Mouse (Mus musculus) midbrain, embryonic 13.5 days (tissue): ENCODE measurements around the gene Ccl20. TPM values are rescaled to one million over a fixed set of nuclear protein-coding genes. Genes with fewer than 3 reads are reported as not detected.

Experiments used
- ATAC-seq: fragments of 200-750 bp; cut with Nextera tagmentation; 2 replicates; pipeline ENCODE4 v1.8.0; 2017; ENCODE audit warnings: mild to moderate bottlenecking, moderate TSS enrichment, moderate library complexity
- H3K27ac ChIP-seq: fragments of 300-500 bp; sonication (generic); 2 replicates; pipeline ENCODE4 v1.5.1; 2015; ENCODE audit warnings: inconsistent platforms, mild to moderate bottlenecking, moderate library complexity
- H3K27me3 ChIP-seq: fragments of 300-500 bp; sonication (generic); 2 replicates; pipeline ENCODE4 v1.6.1; 2015; ENCODE audit warnings: mild to moderate bottlenecking, inconsistent platforms
- H3K36me3 ChIP-seq: fragments of 300-500 bp; sonication (generic); 2 replicates; pipeline ENCODE4 v1.6.1; 2015; ENCODE audit warnings: mild to moderate bottlenecking, inconsistent platforms
- H3K4me1 ChIP-seq: fragments of 300-500 bp; sonication (generic); replicated peaks from 2 replicates; pipeline ENCODE4 v1.6.1; 2015; ENCODE audit warnings: inconsistent platforms
- H3K4me2 ChIP-seq: fragments of 300-500 bp; sonication (generic); replicated peaks from 2 replicates; pipeline ENCODE4 v1.6.1; 2015; ENCODE audit warnings: moderate library complexity, mild to moderate bottlenecking, inconsistent platforms
- H3K4me3 ChIP-seq: fragments of 300-500 bp; sonication (generic); replicated peaks from 2 replicates; pipeline ENCODE4 v1.5.1; 2015; ENCODE audit warnings: mild to moderate bottlenecking, inconsistent platforms
- H3K9ac ChIP-seq: fragments of 300-500 bp; sonication (generic); replicated peaks from 2 replicates; pipeline ENCODE4 v1.6.1; 2015; ENCODE audit warnings: mild to moderate bottlenecking, inconsistent platforms
- H3K9me3 ChIP-seq: fragments of 300-500 bp; sonication (generic); 2 replicates; pipeline ENCODE4 v1.6.1; 2016; ENCODE audit warnings: mild to moderate bottlenecking, inconsistent platforms
- WGBS: fragments of 180-500 bp; shearing (Covaris S2); methylation state at CpG from one replicate; pipeline ENCODE4 v1.1.7; 2015; 5-methylcytosine and 5-hydroxymethylcytosine counted together
- polyA plus RNA-seq: library from polyadenylated mRNA; unstranded; fragments of >200 nt; fragmentation: Nextera tagmentation; extraction: Ambion mirVana; gene quantifications from 2 replicates; pipeline ENCODE4 v1.2.1, GENCODE M21; 2015

The Ccl20 gene
- polyA plus RNA-seq, 1 experiment from 2014 or later, result not detected

- no peak overlapping the region for H3K9ac ChIP-seq
- H3K9me3 ChIP-seq, result no peaks in the 10 kb centered on the region
- H3K4me3 ChIP-seq, result no peak overlapping the region
- H3K36me3 ChIP-seq, result no peaks in the 10 kb centered on the region
- WGBS, result 80% methylated on average over 5 of the region's 5 CpGs
- H3K4me1 ChIP-seq, result no peaks in the 10 kb centered on the region
- ATAC-seq, result no peak
- H3K4me2 ChIP-seq, result no peak overlapping the region
- no peaks in the 10 kb centered on the region for H3K27me3 ChIP-seq
- no peak overlapping the region for H3K27ac ChIP-seq
Observed at GRCm38 (mm10) chr1:83107410-83107978, 9.1 kb upstream of the Ccl20 start.

GRCm38 (mm10) chr1:83110992-83111391 lies 5.6 kb upstream of the Ccl20 start:
- no peak for ATAC-seq

GRCm38 (mm10) chr1:83111726-83112125 lies 4.8 kb upstream of the Ccl20 start:
- Histone ChIP-seq H3K4me3 (no peak overlapping the region), H3K9me3 (no peaks in the 10 kb centered on the region), H3K27me3 (no peaks in the 10 kb centered on the region), H3K9ac (no peak overlapping the region), H3K36me3 (no peaks in the 10 kb centered on the region), H3K27ac (no peak overlapping the region), H3K4me2 (no peak overlapping the region), H3K4me1 (no peaks in the 10 kb centered on the region)
- no peak for ATAC-seq
- 82% methylated on average over 5 of the region's 5 CpGs for WGBS

More at GRCm38 (mm10) chr1:83110992-83111391, 5.6 kb upstream of the Ccl20 start:
- Histone ChIP-seq H3K27ac (no peak overlapping the region), H3K4me3 (no peak overlapping the region), H3K9ac (no peak overlapping the region), H3K4me1 (no peaks in the 10 kb centered on the region), H3K9me3 (no peaks in the 10 kb centered on the region), H3K4me2 (no peak overlapping the region), H3K36me3 (no peaks in the 10 kb centered on the region), H3K27me3 (no peaks in the 10 kb centered on the region)

DNA sequence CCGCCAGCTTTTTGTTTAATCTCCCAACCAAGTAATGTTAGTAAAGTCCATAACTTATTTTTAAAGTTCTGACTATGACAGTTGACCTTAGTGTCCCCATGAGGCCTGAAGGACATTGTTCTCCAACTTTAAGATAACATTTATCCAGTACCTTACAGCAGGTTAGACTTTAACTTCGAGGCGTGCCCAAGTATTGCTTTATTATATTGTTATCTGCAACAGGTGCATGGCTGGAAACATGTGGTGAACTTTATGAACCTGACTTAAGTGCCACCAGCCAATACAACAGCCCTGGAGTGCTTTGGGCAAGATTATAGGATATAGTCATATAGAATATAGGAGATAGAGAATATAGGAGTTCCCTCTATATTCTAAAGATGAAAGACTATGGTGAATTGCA lies 651 bp downstream of the Ccl20 start:
- H3K4me1 ChIP-seq, result no peaks in the 10 kb centered on the region
- H3K27ac ChIP-seq, result no peak overlapping the region
- no peaks in the 10 kb centered on the region for H3K27me3 ChIP-seq
- H3K36me3 ChIP-seq, result no peaks in the 10 kb centered on the region
- H3K9ac ChIP-seq, result no peak overlapping the region
- 96% methylated on average over 3 of the region's 3 CpGs for WGBS
- no peaks in the 10 kb centered on the region for H3K9me3 ChIP-seq
- ATAC-seq, result no peak
- no peak overlapping the region for H3K4me3 ChIP-seq
- H3K4me2 ChIP-seq, result no peak overlapping the region

DNA sequence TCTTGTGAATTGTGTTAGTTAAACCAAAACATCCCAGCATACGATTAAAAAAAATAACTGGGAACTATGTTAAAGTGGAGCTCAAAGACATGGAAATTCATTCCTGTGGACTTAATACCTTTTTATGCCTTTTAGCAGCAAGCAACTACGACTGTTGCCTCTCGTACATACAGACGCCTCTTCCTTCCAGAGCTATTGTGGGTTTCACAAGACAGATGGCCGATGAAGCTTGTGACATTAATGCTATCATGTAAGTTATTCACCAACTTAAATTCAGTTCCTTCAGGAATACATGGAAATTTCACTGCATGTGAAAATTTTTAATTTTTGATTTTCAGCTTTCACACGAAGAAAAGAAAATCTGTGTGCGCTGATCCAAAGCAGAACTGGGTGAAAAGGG lies 1.1 kb downstream of the Ccl20 start:
- no peak overlapping the region for H3K4me2 ChIP-seq
- no peaks in the 10 kb centered on the region for H3K27me3 ChIP-seq
- H3K36me3 ChIP-seq, result no peaks in the 10 kb centered on the region
- H3K4me1 ChIP-seq, result no peaks in the 10 kb centered on the region
- no peak overlapping the region for H3K4me3 ChIP-seq
- ATAC-seq, result no peak
- H3K9ac ChIP-seq, result no peak overlapping the region
- 87% methylated on average over 7 of the region's 7 CpGs for WGBS
- no peak overlapping the region for H3K27ac ChIP-seq
- H3K9me3 ChIP-seq, result no peaks in the 10 kb centered on the region

DNA sequence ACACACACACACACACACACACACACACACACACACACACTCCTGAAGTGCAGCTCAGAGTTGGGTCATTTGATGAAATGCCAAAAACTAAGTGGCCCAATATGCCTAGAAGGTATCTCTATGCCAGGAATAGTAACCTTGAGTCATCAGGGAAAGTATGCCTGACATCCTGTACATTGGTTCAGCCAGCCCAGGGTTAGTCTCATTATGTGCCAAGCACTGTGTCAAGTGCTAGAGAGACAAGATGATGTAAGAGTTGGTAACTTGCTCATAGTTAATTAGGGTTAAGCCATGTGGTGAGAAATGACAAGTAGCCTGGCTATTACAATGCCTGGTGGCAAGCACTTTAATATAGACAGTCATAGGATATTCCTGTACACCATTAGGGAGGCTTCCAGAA lies 3.3 kb downstream of the Ccl20 start:
- H3K4me2 ChIP-seq, result no peak overlapping the region
- H3K27me3 ChIP-seq, result no peaks in the 10 kb centered on the region
- no peaks in the 10 kb centered on the region for H3K36me3 ChIP-seq
- no peak overlapping the region for H3K4me3 ChIP-seq
- no peaks in the 10 kb centered on the region for H3K9me3 ChIP-seq
- H3K27ac ChIP-seq, result no peak overlapping the region
- ATAC-seq, result no peak
- no peak overlapping the region for H3K9ac ChIP-seq
- no peaks in the 10 kb centered on the region for H3K4me1 ChIP-seq

DNA sequence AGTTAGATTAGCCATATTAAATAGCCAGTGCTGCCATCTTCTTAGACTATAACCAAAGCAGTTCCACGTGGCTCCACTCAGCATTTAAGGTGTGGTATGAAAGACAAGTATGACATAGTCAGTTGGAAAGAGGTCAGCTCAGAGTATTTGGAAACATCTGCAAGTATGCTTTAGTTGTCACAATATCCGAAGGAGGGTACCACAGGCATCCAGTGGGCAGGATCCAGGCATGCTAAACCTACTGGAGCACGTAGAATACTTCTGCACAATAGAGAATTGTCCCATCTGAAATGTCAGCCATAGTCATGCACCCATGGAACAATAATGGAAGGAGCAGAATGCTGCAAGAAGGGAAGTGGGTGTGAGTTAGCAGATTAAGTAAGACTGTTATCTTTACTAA lies 3.7 kb downstream of the Ccl20 start:
- 75% methylated on average over 3 of the region's 3 CpGs for WGBS
- Histone ChIP-seq H3K27ac (no peak overlapping the region), H3K36me3 (no peaks in the 10 kb centered on the region), H3K4me2 (no peak overlapping the region), H3K4me1 (no peaks in the 10 kb centered on the region), H3K27me3 (no peaks in the 10 kb centered on the region), H3K9me3 (no peaks in the 10 kb centered on the region), H3K9ac (no peak overlapping the region), H3K4me3 (no peak overlapping the region)
- no peak for ATAC-seq

DNA sequence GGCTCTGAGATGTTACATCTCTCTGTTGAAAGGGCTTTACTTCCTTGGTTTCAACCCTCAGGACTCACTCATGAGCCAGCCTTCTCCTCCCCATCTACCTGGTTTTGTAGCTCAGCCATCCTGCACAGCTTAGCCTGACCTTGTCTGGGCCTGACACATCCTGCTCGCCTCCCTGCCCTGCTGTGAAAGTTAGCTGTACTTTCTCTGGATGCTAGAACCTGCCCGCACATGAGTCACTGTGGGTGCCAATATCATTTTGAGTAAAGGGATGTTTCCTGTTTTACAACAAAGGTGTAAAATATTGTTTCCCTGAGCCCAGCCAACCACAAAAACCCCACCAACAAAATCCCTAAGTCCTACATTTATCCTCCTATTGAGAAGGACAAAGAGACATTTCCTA lies 6.6 kb downstream of the Ccl20 start:
- no peak overlapping the region for H3K27ac ChIP-seq
- no peak overlapping the region for H3K9ac ChIP-seq
- H3K4me1 ChIP-seq, result no peaks in the 10 kb centered on the region
- no peak overlapping the region for H3K4me3 ChIP-seq
- no peaks in the 10 kb centered on the region for H3K9me3 ChIP-seq
- no peaks in the 10 kb centered on the region for H3K36me3 ChIP-seq
- 86% methylated on average over 2 of the region's 2 CpGs for WGBS
- H3K27me3 ChIP-seq, result no peaks in the 10 kb centered on the region
- ATAC-seq, result no peak
- H3K4me2 ChIP-seq, result no peak overlapping the region

DNA sequence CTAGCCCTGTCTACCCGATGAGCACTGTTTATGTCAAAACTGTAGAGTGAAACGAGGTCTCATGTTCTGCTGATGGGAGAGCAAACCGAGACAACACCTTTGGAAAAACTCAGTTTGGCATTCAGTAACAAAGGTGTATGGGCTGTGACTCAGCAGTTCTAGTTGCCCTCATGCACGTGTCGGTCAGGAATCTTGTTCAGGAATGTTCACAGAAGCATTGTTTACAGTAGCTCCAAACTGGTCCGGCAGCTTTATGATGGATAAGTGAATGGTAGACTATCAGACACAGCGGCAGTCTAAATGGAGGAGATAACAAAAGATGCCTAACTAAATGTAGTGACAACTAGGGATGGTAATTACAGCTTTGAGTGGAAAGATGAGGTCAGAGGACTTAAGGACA lies 19.3 kb downstream of the Ccl20 start:
- 89% methylated on average over 7 of the region's 7 CpGs for WGBS
- no peaks in the 10 kb centered on the region for H3K36me3 ChIP-seq
- H3K9ac ChIP-seq, result no peak overlapping the region
- H3K27ac ChIP-seq, result no peak overlapping the region
- no peaks in the 10 kb centered on the region for H3K27me3 ChIP-seq
- no peak for ATAC-seq
- H3K4me2 ChIP-seq, result no peak overlapping the region
- no peaks in the 10 kb centered on the region for H3K9me3 ChIP-seq
- no peak overlapping the region for H3K4me3 ChIP-seq
- no peaks in the 10 kb centered on the region for H3K4me1 ChIP-seq

DNA sequence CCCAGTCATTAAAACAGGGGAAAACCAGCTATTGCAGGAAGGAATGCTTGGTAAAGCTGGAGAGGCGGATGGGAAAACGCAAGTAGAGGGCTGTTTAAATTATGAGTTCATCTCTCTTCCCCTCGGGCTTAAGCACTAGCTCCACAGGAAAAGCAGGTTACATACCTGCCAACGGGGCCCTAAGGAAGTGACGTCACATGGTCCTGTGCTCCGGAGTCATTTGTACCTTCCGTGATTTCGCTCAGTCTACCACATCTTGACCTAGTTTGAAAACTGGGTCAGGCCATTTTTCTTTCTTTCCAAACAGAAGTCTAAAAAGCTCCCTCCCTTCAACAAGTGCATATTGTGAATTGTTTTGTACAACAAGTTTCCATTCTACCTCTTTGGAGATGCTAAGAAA lies 21.3 kb downstream of the Ccl20 start:
- no peaks in the 10 kb centered on the region for H3K9me3 ChIP-seq
- 94% methylated on average over 8 of the region's 8 CpGs for WGBS
- no peaks in the 10 kb centered on the region for H3K27me3 ChIP-seq
- H3K4me2 ChIP-seq, result no peak overlapping the region
- no peak overlapping the region for H3K27ac ChIP-seq
- H3K4me3 ChIP-seq, result no peak overlapping the region
- no peaks in the 10 kb centered on the region for H3K4me1 ChIP-seq
- H3K9ac ChIP-seq, result no peak overlapping the region
- no peaks in the 10 kb centered on the region for H3K36me3 ChIP-seq
- no peak for ATAC-seq

DNA sequence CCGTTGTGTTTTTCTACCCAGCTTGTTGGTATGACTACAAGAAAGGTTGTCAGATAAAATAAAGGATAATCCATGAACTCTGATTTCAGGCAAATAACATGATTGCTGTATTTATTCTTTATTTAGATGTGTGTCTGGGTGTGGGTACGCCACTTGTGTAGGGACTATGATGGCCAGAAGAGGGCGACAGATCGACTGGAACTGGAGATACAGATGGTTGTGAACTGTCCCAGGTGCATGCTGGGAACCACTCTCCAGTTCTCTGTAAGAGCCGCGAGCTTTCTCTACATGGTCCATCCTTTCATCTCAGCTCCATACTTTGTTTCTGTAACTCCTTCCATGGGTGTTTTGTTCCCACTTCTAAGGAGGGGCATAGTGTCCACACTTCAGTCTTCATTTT lies 22.2 kb downstream of the Ccl20 start:
- Histone ChIP-seq H3K9me3 (no peaks in the 10 kb centered on the region), H3K27me3 (no peaks in the 10 kb centered on the region), H3K4me2 (no peak overlapping the region), H3K4me1 (no peaks in the 10 kb centered on the region), H3K4me3 (no peak overlapping the region), H3K9ac (no peak overlapping the region), H3K27ac (no peak overlapping the region), H3K36me3 (no peaks in the 10 kb centered on the region)
- 83% methylated on average over 6 of the region's 6 CpGs for WGBS
- no peak for ATAC-seq

GRCm38 (mm10) chr1:83141510-83141909 lies 24.9 kb downstream of the Ccl20 start:
- H3K9ac ChIP-seq, result no peak overlapping the region
- no peak overlapping the region for H3K4me2 ChIP-seq
- 89% methylated on average over 8 of the region's 8 CpGs for WGBS
- H3K27ac ChIP-seq, result no peak overlapping the region
- H3K9me3 ChIP-seq, result no peaks in the 10 kb centered on the region
- no peaks in the 10 kb centered on the region for H3K27me3 ChIP-seq
- no peaks in the 10 kb centered on the region for H3K4me1 ChIP-seq
- no peak for ATAC-seq
- H3K4me3 ChIP-seq, result no peak overlapping the region
- no peaks in the 10 kb centered on the region for H3K36me3 ChIP-seq

DNA sequence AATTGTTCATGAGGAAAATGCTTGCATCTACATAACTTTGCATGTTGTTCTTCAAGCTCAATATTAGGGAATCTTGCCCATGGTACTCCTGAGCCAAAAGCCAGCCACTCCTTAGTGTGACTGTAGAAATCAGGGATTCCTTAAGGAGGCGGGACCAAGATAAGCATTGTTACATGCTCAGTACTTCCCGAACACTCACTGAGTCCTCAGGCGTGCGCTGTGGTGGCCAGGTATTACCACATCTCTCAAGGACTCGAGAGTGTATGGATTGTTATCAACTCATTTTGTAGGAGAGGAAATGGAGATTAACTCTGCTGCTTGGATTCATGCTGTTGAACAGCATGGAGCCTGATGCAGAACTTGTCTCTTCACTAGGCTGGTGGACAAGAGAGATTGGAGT lies 25.5 kb downstream of the Ccl20 start:
- 85% methylated on average over 5 of the region's 5 CpGs for WGBS
- no peaks in the 10 kb centered on the region for H3K27me3 ChIP-seq
- no peak overlapping the region for H3K9ac ChIP-seq
- H3K36me3 ChIP-seq, result no peaks in the 10 kb centered on the region
- H3K4me3 ChIP-seq, result no peak overlapping the region
- H3K4me1 ChIP-seq, result no peaks in the 10 kb centered on the region
- no peak for ATAC-seq
- no peaks in the 10 kb centered on the region for H3K9me3 ChIP-seq
- H3K27ac ChIP-seq, result no peak overlapping the region
- no peak overlapping the region for H3K4me2 ChIP-seq
